Mouse (Mus musculus) regulatory T cell (primary cell): Measurements from ENCODE around the gene Zfp46.

Experiments used
- in situ Hi-C: fragments of 300-600 bp; cut with MboI, MseI; formaldehyde crosslinking; loops from one replicate; pipeline ENCODE4 v1.15.1; 2025; ENCODE audit warnings: high pct_unique_total_duplicates

Gene Zfp46

DNA sequence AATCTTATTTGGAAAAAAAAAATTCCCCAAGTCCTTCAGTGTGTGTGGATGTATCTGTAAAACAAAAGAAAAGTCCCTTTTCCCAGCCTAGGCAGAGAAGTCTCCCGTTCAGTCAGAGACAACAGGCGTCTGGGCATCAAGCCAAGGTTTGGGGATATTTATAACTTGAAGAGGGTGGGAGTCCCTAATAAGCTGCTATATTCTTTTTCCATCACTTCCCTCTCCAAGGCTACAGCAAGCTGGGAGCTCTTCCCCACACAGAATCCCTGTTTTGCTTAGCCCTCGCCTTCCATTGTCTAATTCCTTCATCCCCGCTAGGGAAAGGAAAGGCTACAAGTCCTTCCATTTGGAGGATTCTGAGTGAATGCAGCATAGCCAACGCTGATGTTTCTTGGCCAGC is at the start of gene Zfp46:
Zfp46 (plus strand) TSS at position 229 of the 400 bp plus-strand sequence.
- in situ Hi-C loops: no loop called here

DNA sequence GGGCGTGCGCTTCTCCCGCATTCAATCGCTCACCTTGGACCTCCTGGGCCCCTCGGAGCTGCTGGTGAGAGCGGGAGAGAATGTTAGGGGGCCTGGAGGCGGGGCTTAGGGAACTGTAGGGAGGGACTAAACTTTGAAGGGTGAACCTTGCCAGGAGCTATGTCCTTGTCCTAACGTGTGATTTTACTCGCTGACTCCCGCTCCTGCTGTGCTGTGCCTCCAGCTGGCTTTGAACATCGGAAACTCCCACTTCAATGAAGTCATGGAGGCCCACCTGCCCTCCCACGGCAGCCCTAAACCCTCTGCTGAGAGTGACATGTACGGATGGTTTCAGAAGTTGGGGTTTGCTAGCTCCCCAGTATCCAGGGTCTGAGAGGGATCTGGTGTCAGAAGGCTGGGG is 45.8 kb upstream of the Zfp46 start:
- in situ Hi-C loops: no loop called here

DNA sequence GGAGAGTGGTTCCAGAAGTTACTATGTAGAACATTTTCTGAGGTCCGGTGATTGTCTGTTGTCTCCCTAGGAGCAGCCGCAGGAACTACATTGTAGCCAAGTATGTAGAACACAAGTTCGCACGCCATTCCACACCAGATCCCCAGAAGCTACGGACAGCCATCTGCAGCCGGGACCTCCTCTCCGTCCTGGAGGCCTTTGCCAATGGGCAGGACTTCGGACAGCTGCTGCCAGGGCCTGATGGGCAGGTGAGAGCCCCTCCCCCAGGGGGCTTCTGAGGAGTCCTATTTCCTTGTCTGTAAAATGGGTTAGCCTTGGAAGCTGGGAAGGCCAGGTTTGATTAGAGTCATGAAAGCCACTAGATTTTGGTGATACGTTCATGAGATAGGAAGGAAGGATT is 45.4 kb upstream of the Zfp46 start:
- in situ Hi-C loops: no loop called here

DNA sequence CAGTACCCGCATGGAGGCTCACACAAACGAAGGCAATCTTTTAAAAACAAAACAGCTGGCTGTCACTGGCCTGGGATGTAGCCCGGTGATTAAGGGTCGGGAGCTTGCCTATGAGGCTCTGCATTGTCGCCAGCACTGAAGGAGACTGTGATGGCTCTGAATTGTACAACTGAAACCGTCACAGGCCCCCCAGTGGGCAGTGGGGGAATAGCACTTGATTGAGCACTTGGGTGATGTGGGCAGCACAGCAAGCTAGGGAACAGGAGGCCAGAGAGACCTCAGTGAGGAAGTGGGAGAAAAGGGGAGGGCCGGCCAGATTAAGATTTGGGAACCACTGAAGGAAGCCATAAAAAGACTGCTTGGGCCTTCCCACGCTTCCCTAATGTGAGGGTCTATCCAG is 44.9 kb upstream of the Zfp46 start:
- in situ Hi-C loops: loop anchor here (10.0 kb wide), 1 partner anchor 1945 kb away; no protein-coding TSS in a partner anchor

DNA sequence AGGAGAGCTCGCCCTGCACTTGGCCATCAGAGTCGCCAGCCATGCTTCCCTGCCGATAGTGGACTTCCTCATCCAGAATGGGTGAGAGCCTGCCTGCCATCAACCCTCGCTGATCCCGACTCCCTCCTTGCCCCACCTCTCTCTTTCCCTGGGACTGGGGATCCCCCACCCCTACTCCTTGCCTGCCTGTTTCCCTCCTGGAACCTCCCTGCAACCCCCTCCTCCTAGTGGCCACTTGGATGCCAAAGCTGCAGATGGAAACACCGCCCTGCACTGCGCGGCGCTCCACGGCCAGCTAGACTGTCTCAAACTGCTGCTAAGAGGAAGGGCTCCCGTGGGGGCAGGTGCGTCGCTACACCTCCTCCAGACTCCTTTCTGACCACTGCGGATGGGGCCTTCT is 44.4 kb upstream of the Zfp46 start:
- in situ Hi-C loops: loop anchor here (10.0 kb wide), 1 partner anchor 1945 kb away; no protein-coding TSS in a partner anchor

DNA sequence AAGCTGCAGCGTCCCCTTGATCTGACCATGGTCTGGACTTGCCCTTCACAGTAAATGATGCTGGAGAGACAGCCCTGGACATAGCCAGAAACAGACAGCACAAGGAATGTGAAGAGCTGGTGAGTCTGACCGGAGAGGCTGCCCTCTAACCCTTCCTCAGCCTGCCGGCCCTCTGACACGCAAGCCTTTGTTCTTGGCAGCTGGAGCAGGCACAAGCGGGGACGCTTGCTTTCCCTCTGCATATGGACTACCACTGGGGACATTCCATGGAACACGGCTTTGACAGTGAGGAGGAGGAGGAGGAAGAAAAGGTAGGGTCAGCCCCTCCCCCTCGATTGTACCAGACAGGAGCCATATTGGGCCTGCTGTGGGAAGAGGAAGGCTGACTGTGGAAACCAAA is 43.5 kb upstream of the Zfp46 start:
- in situ Hi-C loops: loop anchor here (10.0 kb wide), 1 partner anchor 1944 kb away; no protein-coding TSS in a partner anchor

DNA sequence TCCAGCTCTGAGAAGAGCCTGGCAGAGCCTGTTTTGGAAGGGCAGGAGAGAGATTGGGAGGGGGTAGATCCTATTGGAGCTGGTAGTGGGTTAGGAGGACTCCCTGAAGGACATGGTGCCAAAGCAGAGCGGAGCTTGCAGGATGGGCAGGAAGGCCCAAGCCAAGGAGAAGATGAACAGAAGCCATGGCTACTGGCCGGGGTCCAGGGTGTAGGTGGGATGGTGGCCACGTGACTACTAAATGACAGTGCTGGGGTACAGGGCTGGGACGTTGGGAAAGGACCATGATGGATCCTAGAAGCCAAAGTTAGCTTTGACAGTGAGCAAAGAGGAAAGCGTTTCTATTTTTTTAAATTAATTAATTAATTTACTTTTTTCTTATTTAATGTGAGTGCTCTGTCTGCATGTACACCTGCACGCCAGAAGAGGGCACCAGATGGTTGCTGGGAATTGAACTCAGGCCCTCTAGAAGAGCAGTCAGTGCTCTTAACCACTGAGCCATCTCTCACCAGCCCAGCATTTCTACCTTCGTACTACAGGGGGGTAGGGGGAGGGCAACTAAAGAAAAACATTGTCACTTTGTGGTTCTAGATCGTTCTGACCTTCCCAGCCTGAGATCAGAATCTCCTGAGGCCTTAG is 42.3 kb upstream of the Zfp46 start:
- in situ Hi-C loops: loop anchor here (10.0 kb wide), 1 partner anchor 1943 kb away; no protein-coding TSS in a partner anchor

DNA sequence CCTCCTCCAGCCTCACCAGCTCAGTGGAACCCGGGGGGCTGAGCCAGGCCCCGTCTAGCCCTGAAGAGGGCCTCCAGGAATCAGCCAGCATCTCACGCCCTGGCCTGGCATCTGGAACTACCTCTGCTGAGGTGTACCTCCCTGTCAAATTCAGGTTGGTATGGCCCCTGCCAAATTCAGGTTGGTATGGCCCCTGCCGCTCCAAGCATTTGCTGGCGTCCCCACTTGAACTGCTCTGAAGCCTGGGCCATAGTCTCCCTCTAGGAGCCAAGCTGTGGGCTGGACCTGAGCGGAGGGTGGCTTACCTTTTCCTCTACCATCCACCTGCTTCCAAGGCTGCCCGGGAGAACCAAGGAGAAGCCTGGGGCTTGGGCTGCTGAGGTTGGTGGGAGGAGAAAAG is 41.8 kb upstream of the Zfp46 start:
- in situ Hi-C loops: loop anchor here (10.0 kb wide), 1 partner anchor 1942 kb away; no protein-coding TSS in a partner anchor

DNA sequence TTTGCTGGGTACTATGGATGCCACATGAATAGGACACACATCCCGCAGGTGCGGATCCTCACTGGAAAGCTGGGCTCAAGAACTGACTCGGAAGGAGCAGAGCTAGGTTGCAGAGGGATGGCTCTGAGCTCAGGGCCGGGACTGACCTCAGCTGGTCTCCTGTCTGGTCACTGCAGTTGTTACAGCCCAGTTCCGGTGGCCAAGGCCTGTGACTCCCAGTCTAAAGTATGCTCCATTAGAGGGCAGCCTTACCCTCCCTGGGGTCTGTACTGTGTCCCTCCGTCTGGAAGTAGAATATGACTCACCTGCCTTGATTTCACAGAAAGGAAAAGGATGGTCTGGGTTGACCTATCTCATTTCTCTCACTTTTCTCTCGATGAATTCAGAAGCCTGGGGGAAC is 40.3 kb upstream of the Zfp46 start:
- in situ Hi-C loops: loop anchor here (10.0 kb wide), 1 partner anchor 1941 kb away; no protein-coding TSS in a partner anchor

DNA sequence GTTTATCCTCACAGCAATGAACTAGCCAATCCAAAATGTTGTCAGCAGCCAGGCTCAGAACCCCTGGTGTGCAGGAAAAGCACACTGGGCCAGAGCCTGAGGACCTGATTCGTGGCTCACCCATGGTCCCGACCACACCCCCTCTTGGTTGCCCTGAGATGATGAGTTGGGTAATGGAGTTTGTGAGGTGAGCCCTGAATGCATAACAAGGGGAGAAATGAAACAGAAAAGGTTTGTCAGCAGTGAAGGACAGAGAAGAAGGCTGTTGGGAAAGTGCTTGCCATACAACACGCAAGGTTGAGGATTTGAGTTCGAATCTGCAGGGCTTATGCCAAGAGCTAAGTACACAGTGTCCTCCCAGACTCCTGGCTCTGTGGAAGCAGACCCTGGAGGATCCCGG is 38.8 kb upstream of the Zfp46 start:
- in situ Hi-C loops: loop anchor here (10.0 kb wide), 1 partner anchor 1939 kb away; no protein-coding TSS in a partner anchor

DNA sequence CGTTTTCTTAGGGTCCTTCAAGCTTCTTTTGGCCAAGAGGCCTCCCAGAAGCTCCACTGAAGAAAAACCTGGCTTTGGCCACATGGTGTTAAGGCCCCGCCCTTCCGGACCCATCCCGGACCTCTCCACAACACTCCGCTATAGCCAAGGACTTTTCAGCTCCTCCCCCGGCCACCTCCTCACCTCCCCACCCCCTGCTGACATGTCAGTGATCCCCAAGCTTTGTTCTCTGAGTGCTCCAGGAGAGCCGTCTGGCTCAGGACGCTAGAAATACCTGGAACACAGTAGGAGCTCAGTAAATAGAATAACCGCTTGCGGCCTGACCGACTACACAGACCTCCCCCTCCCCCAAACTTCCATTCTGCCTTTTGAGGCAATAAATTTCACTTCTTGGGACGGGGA is 37.9 kb upstream of the Zfp46 start:
- in situ Hi-C loops: loop anchor here (10.0 kb wide), 1 partner anchor 1938 kb away; no protein-coding TSS in a partner anchor

DNA sequence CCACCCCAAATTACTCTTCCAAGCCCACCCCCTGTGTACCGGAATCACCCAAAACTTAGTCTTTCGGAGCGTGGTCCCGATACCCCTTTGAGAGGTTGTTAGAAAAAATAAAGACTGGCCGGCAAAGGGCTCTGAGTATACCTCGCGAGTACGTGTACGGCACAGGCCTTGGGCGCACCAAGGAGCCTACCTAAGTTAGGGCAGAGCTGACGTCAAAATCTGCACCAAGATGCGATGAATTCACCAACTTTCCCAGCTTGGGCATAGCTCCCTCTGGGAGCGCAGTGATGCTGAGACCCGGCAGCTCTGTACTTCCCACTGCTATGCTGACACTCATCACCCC is 37.1 kb upstream of the Zfp46 start:
- in situ Hi-C loops: loop anchor here (10.0 kb wide), 1 partner anchor 1937 kb away; no protein-coding TSS in a partner anchor

DNA sequence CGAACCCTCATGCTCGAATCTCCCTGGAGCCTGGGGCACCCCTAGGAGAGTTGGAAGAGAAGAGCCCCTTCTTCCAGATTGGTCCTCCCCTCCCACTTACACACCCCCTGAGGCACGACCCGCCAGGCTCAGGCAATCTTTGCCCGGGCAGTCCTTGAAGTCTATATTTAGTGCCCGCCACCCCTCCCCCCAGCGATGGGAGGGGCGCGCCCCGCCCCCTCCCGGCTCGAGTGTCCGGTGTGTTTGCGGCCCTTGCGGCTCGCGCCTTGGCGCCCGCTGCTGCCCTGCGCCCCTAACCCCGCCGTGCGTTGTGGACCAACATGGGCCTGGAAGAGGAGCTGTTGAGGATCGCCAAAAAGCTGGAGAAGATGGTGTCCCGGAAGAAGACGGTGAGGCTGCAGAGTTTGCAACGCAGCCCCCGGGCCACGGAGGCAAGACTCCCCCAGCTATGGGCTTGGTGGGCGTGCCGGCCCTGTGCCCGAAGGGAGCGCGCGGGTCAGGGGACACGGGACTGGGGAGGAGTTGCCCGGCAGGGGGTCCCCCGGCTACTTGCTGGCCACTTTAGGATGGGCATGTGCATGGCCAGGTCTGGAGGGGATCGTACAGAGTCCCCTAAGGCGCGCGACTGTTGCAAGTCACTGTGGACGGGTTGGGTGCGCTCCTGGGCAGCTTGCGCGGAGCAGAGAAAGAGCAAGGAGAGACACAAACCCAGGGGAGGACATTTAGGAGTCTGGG is 36.6 kb upstream of the Zfp46 start, which contains the start of gene Tcea3:
Tcea3 (plus strand) TSS at position 1 of the 735 bp plus-strand sequence.
- in situ Hi-C loops: loop anchor here (10.0 kb wide), 1 partner anchor 1937 kb away; no protein-coding TSS in a partner anchor

DNA sequence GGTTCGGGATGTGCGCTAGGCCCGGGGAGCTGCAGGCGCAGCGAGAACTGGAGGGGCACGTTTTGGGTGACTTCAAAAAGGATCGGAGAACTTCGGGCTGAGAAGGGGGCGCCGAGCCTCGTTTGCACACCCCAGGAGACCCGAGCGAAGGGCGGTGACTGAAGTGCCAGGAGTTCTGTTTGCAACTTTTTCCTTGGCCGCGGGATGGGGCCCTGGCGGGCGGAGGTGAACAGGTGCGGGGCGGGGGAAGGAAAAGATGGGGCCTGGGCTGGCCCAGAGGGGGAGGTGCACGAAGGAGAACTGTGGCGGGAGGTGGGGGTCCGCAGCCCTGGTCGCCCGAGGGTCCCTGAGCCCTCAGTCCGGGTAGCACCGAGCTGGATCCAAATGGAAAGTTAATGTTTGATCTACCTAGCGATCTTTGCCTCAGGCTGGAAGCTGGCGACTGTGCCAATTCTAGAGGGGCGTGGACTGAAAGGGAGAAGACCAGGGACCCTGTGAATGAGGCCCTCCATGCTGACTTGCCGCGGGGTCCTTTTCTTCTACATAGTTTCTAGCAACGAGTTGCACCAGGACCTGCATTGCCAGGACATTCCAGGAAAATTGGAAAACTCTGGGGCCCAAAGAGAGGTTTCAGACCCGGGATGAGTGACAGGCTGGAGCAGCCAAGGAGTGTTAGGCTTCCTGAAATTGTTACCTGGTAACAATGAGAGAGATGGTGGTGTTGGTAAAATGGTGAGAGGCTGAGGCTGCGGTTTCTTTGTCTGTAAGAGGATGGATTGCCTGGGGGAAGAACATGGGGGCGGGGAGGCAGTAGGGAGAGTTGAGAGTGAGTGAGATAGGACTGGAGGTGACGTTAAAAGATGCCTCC is 35.8 kb upstream of the Zfp46 start:
- in situ Hi-C loops: loop anchor here (10.0 kb wide), 1 partner anchor 1936 kb away; no protein-coding TSS in a partner anchor

DNA sequence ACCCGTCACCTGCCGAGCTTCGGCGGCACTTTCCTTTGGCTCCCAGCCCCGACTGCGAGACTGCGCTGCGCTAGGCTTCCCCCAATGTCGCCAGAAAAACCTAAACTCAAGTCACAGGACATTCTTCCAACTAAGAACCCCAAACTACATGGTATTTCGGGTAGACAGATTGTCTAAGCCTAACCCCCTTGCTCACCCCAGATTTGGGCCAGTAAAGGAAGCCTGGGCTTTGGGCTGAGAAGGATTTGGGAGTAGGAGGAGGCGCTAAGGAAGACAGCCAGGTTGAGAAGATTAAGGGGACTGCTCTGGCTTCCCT is 35.2 kb upstream of the Zfp46 start:
- in situ Hi-C loops: loop anchor here (10.0 kb wide), 1 partner anchor 1936 kb away; no protein-coding TSS in a partner anchor

DNA sequence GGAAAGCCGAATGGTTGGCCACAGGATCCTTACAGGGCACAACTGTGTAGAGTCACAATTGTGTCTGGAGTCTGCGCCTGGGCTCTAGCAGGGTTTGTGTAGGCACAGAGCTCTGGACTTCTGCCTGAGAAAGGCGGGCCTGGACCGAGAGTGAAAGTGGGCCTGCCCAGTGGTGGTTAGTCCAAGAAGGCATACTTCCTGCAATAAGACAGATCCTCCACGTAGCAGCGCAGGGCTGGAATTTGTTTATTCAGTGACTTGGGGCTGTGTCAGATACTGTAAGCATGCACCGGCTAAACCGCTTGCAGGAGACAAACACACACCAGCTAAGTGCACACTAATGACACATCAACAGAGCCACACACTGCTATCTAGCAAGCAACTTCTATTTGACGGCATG is 34.7 kb upstream of the Zfp46 start:
- in situ Hi-C loops: loop anchor here (10.0 kb wide), 1 partner anchor 1935 kb away; no protein-coding TSS in a partner anchor

DNA sequence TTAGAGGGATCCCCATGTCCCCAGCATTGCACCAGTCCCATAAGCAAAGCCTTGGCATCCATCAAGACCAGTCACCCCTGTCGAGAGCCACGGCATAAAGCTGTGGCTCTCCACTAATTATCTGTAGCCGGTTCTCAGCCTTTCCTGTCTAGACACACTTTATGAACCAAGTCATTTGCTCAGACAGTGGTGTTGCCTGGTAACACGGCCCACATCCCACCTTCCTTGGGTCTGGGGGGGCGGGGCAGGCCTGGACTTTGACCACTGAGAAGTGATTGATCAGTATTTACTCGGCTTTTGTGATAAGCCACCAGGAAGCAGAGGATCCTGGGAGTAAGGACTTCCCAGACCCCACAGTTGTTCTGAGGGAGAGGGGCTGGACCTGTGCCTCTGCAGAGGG is 28.6 kb upstream of the Zfp46 start:
- in situ Hi-C loops: no loop called here

DNA sequence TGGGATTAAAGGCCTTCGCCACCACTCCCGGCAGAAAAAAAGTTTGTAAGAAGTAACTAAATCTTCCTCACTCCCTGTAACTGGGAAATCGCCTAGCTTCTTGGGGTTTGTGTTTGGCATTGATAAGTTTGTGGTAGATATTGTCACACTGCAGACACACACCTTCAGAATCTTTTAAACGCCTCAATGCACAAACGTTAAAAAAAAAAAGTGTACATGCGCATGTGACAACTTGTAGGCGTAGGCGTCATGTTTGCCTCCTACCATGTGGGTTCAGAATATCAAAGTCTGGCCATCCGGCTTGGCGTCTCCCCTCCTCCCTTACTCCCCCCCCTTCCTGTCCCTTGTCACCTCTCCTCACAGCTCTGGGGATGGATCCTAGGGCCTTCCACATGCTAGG is 27.8 kb upstream of the Zfp46 start:
- in situ Hi-C loops: no loop called here

DNA sequence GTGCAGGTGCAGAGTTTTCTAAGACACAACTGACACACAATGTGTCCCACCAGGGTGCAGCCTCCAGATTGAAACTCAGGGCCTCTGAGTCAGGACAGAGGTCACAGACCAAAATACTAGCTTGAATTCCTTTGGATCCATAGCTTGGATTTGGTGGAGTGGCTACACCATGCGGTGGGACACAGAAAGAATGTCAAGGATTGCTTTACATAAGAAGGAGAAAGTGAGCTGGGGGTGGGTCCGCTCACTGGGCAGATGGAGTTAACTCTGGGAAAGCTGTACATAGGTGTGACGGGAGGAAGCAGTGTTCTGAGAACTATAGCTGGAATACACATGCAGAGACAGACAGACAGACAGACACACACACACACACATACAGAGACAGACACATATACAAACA is 24.6 kb upstream of the Zfp46 start:
- in situ Hi-C loops: no loop called here

DNA sequence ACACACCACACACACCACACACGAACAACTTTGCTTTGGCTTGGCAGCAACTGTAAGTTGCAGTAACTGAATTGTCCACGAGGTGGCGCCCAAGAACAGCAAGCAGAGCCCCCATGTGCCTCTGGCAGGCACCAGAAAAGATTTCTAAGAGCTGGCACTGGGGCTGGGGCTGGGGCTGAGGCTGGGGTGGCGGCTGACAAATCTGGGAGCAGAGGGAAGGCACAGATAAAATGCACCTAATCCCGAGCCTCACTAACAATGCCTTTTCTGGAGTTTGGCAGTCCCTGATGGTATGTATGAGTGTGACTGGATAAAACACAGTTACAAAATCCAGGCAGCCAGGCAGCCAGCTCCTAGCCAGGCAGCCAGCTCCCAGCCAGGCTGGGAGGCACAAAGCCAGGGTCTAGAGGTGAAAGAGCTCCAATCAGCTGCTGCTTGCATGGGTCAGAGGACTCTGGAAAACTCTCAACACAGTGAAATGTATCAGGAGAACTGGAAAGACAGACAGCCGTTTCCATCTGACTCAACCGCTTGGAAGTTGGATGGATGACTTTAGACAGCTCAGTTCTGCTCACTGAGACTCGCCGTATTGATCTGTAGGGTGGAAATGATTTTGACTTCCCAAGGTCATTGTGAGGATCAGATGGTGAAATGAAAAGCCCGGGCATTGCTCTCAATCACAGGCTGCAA is 23.8 kb upstream of the Zfp46 start:
- in situ Hi-C loops: no loop called here

DNA sequence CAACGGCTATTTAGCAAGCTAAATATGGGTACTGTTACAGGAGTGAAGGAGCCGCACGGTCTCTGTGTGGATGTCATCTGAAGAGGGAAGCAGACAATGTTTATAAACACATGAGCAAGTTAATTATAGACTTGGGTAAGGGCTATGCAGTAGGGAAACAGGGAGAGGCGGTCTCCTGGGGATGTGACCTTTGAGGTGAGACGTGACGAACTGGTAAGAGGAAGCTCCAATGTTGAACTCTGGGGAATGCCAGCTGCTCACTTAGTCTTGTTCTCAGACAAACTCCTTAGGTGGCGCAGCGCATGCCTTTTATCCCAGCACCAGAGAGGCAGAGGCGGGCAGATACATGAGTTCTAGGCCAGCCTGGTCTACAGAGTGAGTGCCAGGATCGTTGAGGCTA is 22.6 kb upstream of the Zfp46 start:
- in situ Hi-C loops: no loop called here
